Mouse (Mus musculus) skeletal muscle tissue, adult 2 months (tissue): Measurements from ENCODE around the gene Gm20817.
"Not testable (repeated sequence)": the region's sequence is repeated elsewhere in the genome, so short reads cannot be mapped to it uniquely, and the experiment has no call there.

Experiments used
- DNase-seq: peaks from one replicate; pipeline ENCODE4 v3.0.0-alpha.2; 2012; ENCODE audit warnings: low read depth, low spot score

Gene Gm20817

GRCm38 (mm10) chrY:68832628-68833027 is at the start of gene Gm20817:
Gene Gm20817, minus strand, starts transcription at chrY:68832728.
- DNase-seq: not testable (repeated sequence)
